Mouse (Mus musculus): ENCODE data around the gene Hspa8. TPM values are rescaled to one million over a fixed set of nuclear protein-coding genes. Genes with fewer than 3 reads are reported as not detected.

The Hspa8 gene
- polyA plus RNA-seq, 1 experiment from 2014 or later: 2,550 TPM

- H3K9me3 ChIP-seq: no peaks in the 10 kb centered on the region
- no peak overlapping the region for H3K9ac ChIP-seq
- no peaks in the 10 kb centered on the region for H3K27me3 ChIP-seq
- no peak overlapping the region for H3K4me3 ChIP-seq
- no peaks in the 10 kb centered on the region for H3K4me1 ChIP-seq
- no peak for ATAC-seq (ENCODE audit: insufficient number of reproducible peaks, insufficient read depth, low FRiP score, low TSS enrichment)
- 71% methylated on average over 4 of the region's 4 CpGs for WGBS
- no peak overlapping the region for H3K27ac ChIP-seq
- no peaks in the 10 kb centered on the region for H3K36me3 ChIP-seq
- no peak overlapping the region for H3K4me2 ChIP-seq (replicated peaks)
Measured at GRCm38 (mm10) chr9:40827366-40827765, 26.6 kb downstream of the Hspa8 start.

GRCm38 (mm10) chr9:40834569-40834968, 33.8 kb downstream of the Hspa8 start:
- H3K4me2 ChIP-seq (replicated peaks): no peak overlapping the region
- no peaks in the 10 kb centered on the region for H3K4me1 ChIP-seq
- H3K9ac ChIP-seq: no peak overlapping the region

GRCm38 (mm10) chr9:40836681-40837080, 35.9 kb downstream of the Hspa8 start:
- H3K4me1 ChIP-seq: no peaks in the 10 kb centered on the region
- no peaks in the 10 kb centered on the region for H3K27me3 ChIP-seq
- no peaks in the 10 kb centered on the region for H3K36me3 ChIP-seq
- no peak overlapping the region for H3K9ac ChIP-seq
- no peak overlapping the region for H3K27ac ChIP-seq
- H3K4me3 ChIP-seq: no peak overlapping the region
- H3K9me3 ChIP-seq: no peaks in the 10 kb centered on the region
- WGBS: 93% methylated on average over 3 of the region's 3 CpGs
- ATAC-seq (ENCODE audit: insufficient number of reproducible peaks, insufficient read depth, low FRiP score, low TSS enrichment): no peak
- no peak overlapping the region for H3K4me2 ChIP-seq (replicated peaks)

More at GRCm38 (mm10) chr9:40834569-40834968, 33.8 kb downstream of the Hspa8 start:
- Histone ChIP-seq H3K27me3 (no peaks in the 10 kb centered on the region), H3K27ac (no peak overlapping the region), H3K4me3 (no peak overlapping the region), H3K9me3 (no peaks in the 10 kb centered on the region), H3K36me3 (no peaks in the 10 kb centered on the region)
- 5% methylated on average over 12 of the region's 12 CpGs for WGBS
- ATAC-seq (ENCODE audit: insufficient number of reproducible peaks, insufficient read depth, low FRiP score, low TSS enrichment): no peak

- Histone ChIP-seq H3K36me3 (no peaks in the 10 kb centered on the region), H3K4me3 (no peak overlapping the region), H3K4me1 (no peaks in the 10 kb centered on the region), H3K9ac (no peak overlapping the region), H3K27ac (no peak overlapping the region), H3K4me2 (replicated peaks) (no peak overlapping the region), H3K27me3 (no peaks in the 10 kb centered on the region), H3K9me3 (no peaks in the 10 kb centered on the region)
- no peak for ATAC-seq (ENCODE audit: insufficient number of reproducible peaks, insufficient read depth, low FRiP score, low TSS enrichment)
- 79% methylated on average over 3 of the region's 3 CpGs for WGBS
Measured at GRCm38 (mm10) chr9:40839662-40840061, 38.9 kb downstream of the Hspa8 start.

GRCm38 (mm10) chr9:40851515-40851914, 50.7 kb downstream of the Hspa8 start:
- Histone ChIP-seq H3K9me3 (no peaks in the 10 kb centered on the region), H3K36me3 (no peaks in the 10 kb centered on the region), H3K4me2 (replicated peaks) (no peak overlapping the region), H3K4me1 (no peaks in the 10 kb centered on the region), H3K27ac (no peak overlapping the region), H3K27me3 (no peaks in the 10 kb centered on the region), H3K9ac (no peak overlapping the region), H3K4me3 (no peak overlapping the region)
- 43% methylated on average over 2 of the region's 2 CpGs for WGBS
- no peak for ATAC-seq (ENCODE audit: insufficient number of reproducible peaks, insufficient read depth, low FRiP score, low TSS enrichment)

GRCm38 (mm10) chr9:40858461-40859160, 57.8 kb downstream of the Hspa8 start:
- Histone ChIP-seq H3K9me3 (no peaks in the 10 kb centered on the region), H3K36me3 (no peaks in the 10 kb centered on the region), H3K4me3 (peak overlapping the region; percentile 33), H3K27me3 (peaks cover 4% of the 10 kb centered on the region), H3K4me2 (replicated peaks) (peak overlapping the region; percentile 46), H3K4me1 (no peaks in the 10 kb centered on the region), H3K27ac (no peak overlapping the region), H3K9ac (no peak overlapping the region)
- ATAC-seq (ENCODE audit: insufficient number of reproducible peaks, insufficient read depth, low FRiP score, low TSS enrichment): no peak
- 6% methylated on average over 21 of the region's 21 CpGs for WGBS

- no peak overlapping the region for H3K9ac ChIP-seq
- H3K9me3 ChIP-seq: no peaks in the 10 kb centered on the region
- no peaks in the 10 kb centered on the region for H3K4me1 ChIP-seq
- no peak overlapping the region for H3K27ac ChIP-seq
- whole genome bisulfite sequencing: 3% methylated on average over 9 of the region's 9 CpGs
- peak overlapping the region; percentile 46 for H3K4me2 ChIP-seq (replicated peaks)
- H3K36me3 ChIP-seq: no peaks in the 10 kb centered on the region
- peak overlapping the region; percentile 33; the same call in 1 of the 2 replicates for H3K4me3 ChIP-seq
- ATAC-seq (ENCODE audit: insufficient number of reproducible peaks, insufficient read depth, low FRiP score, low TSS enrichment): no peak
- H3K27me3 ChIP-seq: peaks cover 4% of the 10 kb centered on the region
Measured at GRCm38 (mm10) chr9:40859196-40859595, 58.4 kb downstream of the Hspa8 start.

Other genes starting within 250 kb of the Hspa8 start
- gene Gm21915, start 130.4 kb upstream of the Hspa8 start, polyA plus RNA-seq (2016; fragmentation: Nextera tagmentation; extraction: Ambion mirVana): not detected in 2 replicates
- gene Clmp, start 115.0 kb upstream of the Hspa8 start, polyA plus RNA-seq (2016; fragmentation: Nextera tagmentation; extraction: Ambion mirVana): 75.9 and 81.8 TPM in 2 replicates
- 0.36 TPM in 1 of 2 replicates, not detected in the other for gene Bsx, start 73.1 kb downstream of the Hspa8 start, polyA plus RNA-seq (2016; fragmentation: Nextera tagmentation; extraction: Ambion mirVana)
- 0.13 and 0.48 TPM in 2 replicates for gene Jhy, start 163.1 kb downstream of the Hspa8 start, polyA plus RNA-seq (2016; fragmentation: Nextera tagmentation; extraction: Ambion mirVana)
- 0.25 and 0.29 TPM in 2 replicates for gene Crtam, start 203.6 kb downstream of the Hspa8 start, polyA plus RNA-seq (2016; fragmentation: Nextera tagmentation; extraction: Ambion mirVana)

Data from embryonic facial prominence, embryonic 12.5 days (tissue).